Mouse (Mus musculus) hindbrain, embryonic 10.5 days (tissue): ENCODE data around the gene Lalba. TPM values are rescaled to one million over a fixed set of nuclear protein-coding genes. Genes with fewer than 3 reads are reported as not detected.

ENCODE experiments used
- polyA plus RNA-seq: library from polyadenylated mRNA; unstranded; fragments of >200 nt; fragmentation: Nextera tagmentation; extraction: Ambion mirVana; gene quantifications from 2 replicates; pipeline ENCODE4 v1.2.1, GENCODE M21; 2016

Lalba gene
- polyA plus RNA-seq, 1 experiment from 2014 or later, result 0.48 TPM

Other genes starting within 250 kb of the Lalba start
- gene Olfr286, start 248.3 kb downstream of the Lalba start, polyA plus RNA-seq, result not detected in 2 replicates
- not detected in 2 replicates for gene H1fnt, start 225.4 kb downstream of the Lalba start, polyA plus RNA-seq
- 0.66 and 1.3 TPM in 2 replicates for gene Zfp641, start 186.6 kb downstream of the Lalba start, polyA plus RNA-seq
- gene Olfr285, start 165.4 kb downstream of the Lalba start, polyA plus RNA-seq, result not detected in 2 replicates
- gene Olfr284, start 141.7 kb downstream of the Lalba start, polyA plus RNA-seq, result not detected in 2 replicates
- gene Olfr283, start 101.8 kb downstream of the Lalba start, polyA plus RNA-seq, result not detected in 2 replicates
- not detected in 2 replicates for gene Olfr282, start 51.5 kb downstream of the Lalba start, polyA plus RNA-seq
- not detected in 2 replicates for gene Olfr281, start 30.1 kb downstream of the Lalba start, polyA plus RNA-seq
- gene OR5BS1P, start 12.8 kb downstream of the Lalba start, polyA plus RNA-seq, result not detected in 2 replicates
- gene Olfr279, start 9.7 kb upstream of the Lalba start, polyA plus RNA-seq, result not detected in 2 replicates
- gene Kansl2, start 51.5 kb upstream of the Lalba start, polyA plus RNA-seq, result 134 and 151 TPM in 2 replicates
- gene Ccnt1, start 88.2 kb upstream of the Lalba start, polyA plus RNA-seq, result 53.7 and 57.6 TPM in 2 replicates
- gene 4930415O20Rik, start 88.3 kb upstream of the Lalba start, polyA plus RNA-seq, result not detected in 2 replicates
- gene Adcy6, start 127.4 kb upstream of the Lalba start, polyA plus RNA-seq, result 11.6 and 12.0 TPM in 2 replicates
- 38.8 and 58.6 TPM in 2 replicates for gene Cacnb3, start 148.1 kb upstream of the Lalba start, polyA plus RNA-seq
- gene Ddx23, start 180.2 kb upstream of the Lalba start, polyA plus RNA-seq, result 22.8 and 23.8 TPM in 2 replicates
- 3.7 and 5.8 TPM in 2 replicates for gene Rnd1, start 194.7 kb upstream of the Lalba start, polyA plus RNA-seq
- gene Ccdc65, start 225.5 kb upstream of the Lalba start, polyA plus RNA-seq, result 1.7 and 3.1 TPM in 2 replicates
- 12.9 and 15.9 TPM in 2 replicates for gene Fkbp11, start 245.5 kb upstream of the Lalba start, polyA plus RNA-seq